42 mouse cellular contexts compared by ENCODE assay signal in the genomic region with DNA sequence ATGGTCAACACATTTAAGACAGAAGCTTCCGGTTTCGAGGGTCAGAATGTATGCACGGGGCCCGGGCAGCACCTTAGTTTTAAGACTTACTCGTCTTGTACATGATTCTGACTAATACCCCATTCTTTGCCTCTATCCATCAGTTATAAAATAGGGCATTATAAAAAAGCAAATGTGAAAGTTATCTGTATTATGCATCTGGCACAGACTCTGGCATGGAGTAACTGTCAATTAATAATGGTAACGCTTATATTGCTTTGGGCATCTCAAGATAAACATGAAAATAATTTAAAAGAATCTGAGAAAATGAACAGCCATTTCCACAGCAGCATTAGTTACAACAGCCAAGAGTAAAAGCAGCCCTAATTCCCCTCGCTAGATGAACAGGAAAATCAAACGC. TPM values are rescaled to one million over a fixed set of nuclear protein-coding genes. Genes with fewer than 3 reads are reported as not detected.
"Had no signal": no experiment of that assay in that cellular context is flagged by ENCODE, and none has a peak within 500 bp of the region (broad histone marks: within the 10 kb centered on the region; RNA-seq: fewer than 3 reads in every experiment).

No protein-coding gene starts in this region.

- H3K27me3 ChIP-seq: heart, embryonic 13.5 days; heart, embryonic 15.5 days; hindbrain, embryonic 12.5 days; hindbrain, embryonic 15.5 days; kidney, embryonic 15.5 days; limb, embryonic 13.5 days; limb, embryonic 15.5 days; liver, embryonic 15.5 days had no signal

- H3K9me3 ChIP-seq: heart, embryonic 10.5 days; heart, embryonic 13.5 days; heart, embryonic 15.5 days; hindbrain, embryonic 10.5 days; hindbrain, embryonic 12.5 days; hindbrain, embryonic 15.5 days; kidney, embryonic 15.5 days; limb, embryonic 13.5 days; limb, embryonic 15.5 days; liver, embryonic 15.5 days had no signal

- H3K36me3 ChIP-seq: heart, embryonic 10.5 days; heart, embryonic 13.5 days; heart, embryonic 15.5 days; hindbrain, embryonic 10.5 days; hindbrain, embryonic 12.5 days; hindbrain, embryonic 15.5 days; kidney, embryonic 15.5 days; limb, embryonic 13.5 days; limb, embryonic 15.5 days; liver, embryonic 15.5 days had no signal

- H3K27ac ChIP-seq: gastrocnemius, adult 2 months; heart, embryonic 10.5 days; heart, embryonic 13.5 days; heart, embryonic 15.5 days; hindbrain, embryonic 10.5 days; hindbrain, embryonic 12.5 days; hindbrain, embryonic 15.5 days; hindbrain, postnatal 0 days; kidney, embryonic 15.5 days; kidney, postnatal 0 days; limb, embryonic 13.5 days; limb, embryonic 15.5 days; liver, embryonic 15.5 days had no signal

- H3K4me2 ChIP-seq: heart, embryonic 13.5 days; heart, embryonic 15.5 days; hindbrain, embryonic 12.5 days; hindbrain, embryonic 15.5 days; kidney, embryonic 15.5 days; limb, embryonic 13.5 days; limb, embryonic 15.5 days; liver, embryonic 15.5 days had no signal

- DNase-seq: gastrocnemius, adult 2 months; gastrocnemius, postnatal 10 days; gastrocnemius, postnatal 25 days; heart, adult 18-20 months; heart, postnatal 10 days; heart, postnatal 4 days; kidney, adult 11 months; kidney, adult 2 months; kidney, adult 9 months; kidney, postnatal 14 days; kidney, postnatal 36 days; layer of hippocampus, adult 9-11 months; layer of hippocampus, postnatal 36 days; left cerebral cortex, postnatal 4 days had no signal

- ATAC-seq: hindbrain, postnatal 0 days; intestine, embryonic 16.5 days had no signal

- H3K9ac ChIP-seq: heart, embryonic 15.5 days; hindbrain, embryonic 12.5 days; hindbrain, embryonic 15.5 days; kidney, embryonic 15.5 days; limb, embryonic 15.5 days; liver, embryonic 15.5 days had no signal

- H3K4me3 ChIP-seq: gastrocnemius, adult 2 months; heart, embryonic 10.5 days; heart, embryonic 13.5 days; heart, embryonic 15.5 days; hindbrain, embryonic 10.5 days; hindbrain, embryonic 12.5 days; hindbrain, embryonic 15.5 days; kidney, embryonic 15.5 days; limb, embryonic 13.5 days; limb, embryonic 15.5 days; liver, embryonic 15.5 days had no signal

RNA-seq across cellular contexts. Expression of a gene that starts 2.4 kb away (rescaled TPM):
- total RNA-seq: gastrocnemius, adult 2 months; gastrocnemius, postnatal 10 days; gastrocnemius, postnatal 4 days; heart, adult 18-20 months; heart, adult 8-10 months; heart, postnatal 10 days; heart, postnatal 25 days; heart, postnatal 4 days; layer of hippocampus, adult 18-20 months; layer of hippocampus, adult 8-10 months; layer of hippocampus, postnatal 14 days; layer of hippocampus, postnatal 36 days; left cerebral cortex, adult 18-20 months; left cerebral cortex, adult 8-10 months; left cerebral cortex, postnatal 10 days; left cerebral cortex, postnatal 25 days; left cerebral cortex, postnatal 4 days; liver, adult 2 months had no signal
- polyA plus RNA-seq: frontal cortex, adult 2 months; heart, embryonic 10.5 days; heart, embryonic 13.5 days; heart, embryonic 15.5 days; hindbrain, embryonic 12.5 days; hindbrain, embryonic 15.5 days; hindbrain, postnatal 0 days; intestine, embryonic 14.5 days; kidney, adult 2 months; kidney, embryonic 15.5 days; kidney, postnatal 0 days; large intestine, adult 2 months; liver, adult 2 months; liver, embryonic 15.5 days had no signal

RNA-seq across cellular contexts. Expression of a gene that starts 25.9 kb away (rescaled TPM):
- total RNA-seq: gastrocnemius, adult 2 months; gastrocnemius, postnatal 25 days; heart, adult 18-20 months; heart, adult 8-10 months; hindbrain, postnatal 0 days; layer of hippocampus, adult 18-20 months; layer of hippocampus, adult 8-10 months; layer of hippocampus, postnatal 14 days; layer of hippocampus, postnatal 36 days; left cerebral cortex, adult 18-20 months; left cerebral cortex, adult 8-10 months; left cerebral cortex, postnatal 10 days; left cerebral cortex, postnatal 25 days; left cerebral cortex, postnatal 4 days had no signal
- polyA plus RNA-seq: frontal cortex, adult 2 months; hindbrain, postnatal 0 days; kidney, adult 2 months had no signal

RNA-seq across cellular contexts. Expression of a gene that starts 33.8 kb away (rescaled TPM):
- total RNA-seq: granulocyte monocyte progenitor cell, adult 5-6 weeks had no signal
